Mouse (Mus musculus): Measurements from ENCODE around the gene Ddx10. TPM values are rescaled to one million over a fixed set of nuclear protein-coding genes. Genes with fewer than 3 reads are reported as not detected.
"Not testable (repeated sequence)": the region's sequence is repeated elsewhere in the genome, so short reads cannot be mapped to it uniquely, and the experiment has no call there.

Ddx10 gene
- total RNA-seq, 2 experiments from 2014 or later = 19.8 to 22.5 TPM

DNA sequence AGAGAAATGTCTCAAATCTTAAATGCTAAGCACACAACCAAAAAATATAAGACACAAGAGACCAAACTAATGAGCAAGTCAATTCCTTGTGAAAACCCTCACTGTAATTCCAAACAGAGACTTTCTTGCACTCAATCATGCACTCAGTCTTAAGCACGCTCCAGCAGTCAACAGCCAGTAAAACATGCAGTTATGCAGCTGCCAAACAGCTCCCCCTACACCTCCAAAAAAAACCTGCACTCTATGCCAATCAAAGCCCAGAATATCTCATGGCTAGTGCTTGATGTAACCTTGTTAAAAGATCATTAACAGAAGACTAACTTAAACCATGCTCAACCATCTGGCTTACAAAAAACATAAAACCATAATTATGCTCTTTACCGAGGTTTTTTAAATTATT, 74.6 kb downstream of the Ddx10 start:
- no peak for DNase-seq (ENCODE audit: low spot score in 2 of 2)

GRCm38 (mm10) chr9:53144266-53144665, 103.6 kb downstream of the Ddx10 start:
- DNase-seq (ENCODE audit: low spot score in 2 of 2) = peak; percentile 37 to 56

DNA sequence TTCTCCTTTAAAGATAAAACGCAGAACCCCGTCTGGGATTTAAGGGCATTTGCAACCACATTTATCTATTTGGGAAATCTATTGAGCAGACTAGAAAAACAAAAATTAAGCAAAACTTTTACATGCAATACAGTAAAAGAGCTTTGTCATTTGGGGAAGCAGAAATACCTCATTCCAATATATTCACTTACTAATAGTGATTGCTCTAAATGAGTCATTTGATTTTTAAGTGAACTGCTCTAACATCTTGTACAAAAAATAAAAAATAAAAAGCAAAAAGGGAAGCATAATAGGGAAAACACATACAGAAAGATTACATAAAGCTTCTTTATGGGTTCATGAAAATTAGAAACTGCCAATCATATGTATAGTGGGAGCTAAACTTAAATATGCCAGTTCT, 104.3 kb downstream of the Ddx10 start:
- no peak for DNase-seq (ENCODE audit: low spot score in 2 of 2)

- DNase-seq (ENCODE audit: low spot score in 2 of 2) = not testable (repeated sequence)
Measured at GRCm38 (mm10) chr9:53142424-53142823, 105.4 kb downstream of the Ddx10 start.

GRCm38 (mm10) chr9:53140610-53141165, 107.2 kb downstream of the Ddx10 start:
- DNase-seq (ENCODE audit: low spot score in 2 of 2) = no peak

GRCm38 (mm10) chr9:53132826-53133225, 115.0 kb downstream of the Ddx10 start:
- no peak for DNase-seq (ENCODE audit: low spot score in 2 of 2)

DNA sequence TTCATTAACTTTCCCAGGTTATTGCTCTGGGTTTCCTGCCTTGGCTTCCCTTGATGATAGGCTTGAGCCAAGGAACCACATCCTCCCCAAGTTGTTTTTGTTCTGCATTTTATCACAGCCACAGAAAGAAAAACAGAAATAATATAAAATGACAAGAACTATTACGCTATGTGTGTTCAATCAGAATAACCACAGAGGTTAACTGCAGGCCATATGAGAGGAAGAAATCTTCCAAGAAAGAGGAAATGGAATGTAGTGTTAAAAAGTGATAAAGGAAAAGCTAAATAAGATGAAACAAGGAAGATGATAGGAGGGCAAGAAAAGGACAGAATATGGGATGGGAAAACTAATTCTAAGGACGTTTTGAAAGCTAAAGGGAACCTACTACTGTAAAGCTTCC, 117.4 kb downstream of the Ddx10 start:
- DNase-seq (ENCODE audit: low spot score in 2 of 2) = no peak

DNA sequence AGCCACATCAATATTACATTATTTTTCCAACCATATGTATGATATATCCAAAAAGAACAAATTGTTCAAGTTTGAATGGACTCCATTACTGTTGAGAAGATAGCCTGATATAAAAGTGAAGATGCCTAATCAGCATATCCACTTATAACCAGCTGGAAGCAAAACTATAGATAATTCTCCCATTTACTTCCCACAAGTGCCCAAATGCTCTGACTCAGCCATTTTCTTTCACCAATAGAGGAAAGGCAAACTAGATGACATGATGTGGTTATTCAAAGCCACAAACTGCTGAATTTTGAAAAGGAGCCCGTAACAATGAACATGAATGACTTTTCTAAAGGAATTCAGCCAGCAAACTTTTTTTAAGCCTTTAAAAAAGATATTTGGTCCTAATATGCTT, 146.8 kb downstream of the Ddx10 start:
- DNase-seq (ENCODE audit: low spot score in 2 of 2) = no peak

GRCm38 (mm10) chr9:53095319-53096165, 152.3 kb downstream of the Ddx10 start:
- no peak for DNase-seq (ENCODE audit: low spot score in 2 of 2)

DNA sequence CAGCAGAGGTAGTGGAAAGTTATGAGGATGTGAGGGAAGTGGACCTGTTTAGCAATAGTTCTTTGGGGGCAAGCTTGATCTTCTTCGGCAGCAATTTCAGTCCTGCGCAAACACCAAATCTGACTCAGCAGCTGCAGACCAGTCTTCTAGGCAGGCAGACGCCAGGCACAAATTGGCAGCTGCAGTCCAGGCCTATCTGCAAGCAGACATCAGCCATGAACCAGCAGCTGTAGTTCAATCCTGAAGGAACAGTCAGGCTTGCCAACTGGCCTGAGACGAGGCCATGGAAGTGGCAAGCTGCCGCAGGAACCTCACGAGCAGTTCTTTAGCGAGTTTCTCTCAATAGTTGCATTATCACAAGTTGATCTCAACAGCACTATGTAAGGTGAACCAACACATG, 153.3 kb downstream of the Ddx10 start:
- no peak for DNase-seq (ENCODE audit: low spot score in 2 of 2)

GRCm38 (mm10) chr9:53077626-53078025, 170.2 kb downstream of the Ddx10 start:
- DNase-seq (ENCODE audit: low spot score in 2 of 2) = no peak

GRCm38 (mm10) chr9:53075931-53076330, 171.9 kb downstream of the Ddx10 start:
- DNase-seq (ENCODE audit: low spot score in 2 of 2) = no peak

GRCm38 (mm10) chr9:53074443-53074842, 173.4 kb downstream of the Ddx10 start:
- DNase-seq (ENCODE audit: low spot score in 2 of 2) = no peak

GRCm38 (mm10) chr9:53073576-53074112, 174.2 kb downstream of the Ddx10 start:
- no peak for DNase-seq (ENCODE audit: low spot score in 2 of 2)

- DNase-seq (ENCODE audit: low spot score in 2 of 2) = peak; percentile 58 to 73
Measured at GRCm38 (mm10) chr9:53072088-53072487, 175.8 kb downstream of the Ddx10 start.

- no peak for DNase-seq (ENCODE audit: low spot score in 2 of 2)
Measured at GRCm38 (mm10) chr9:53070875-53071524, 176.9 kb downstream of the Ddx10 start.

DNA sequence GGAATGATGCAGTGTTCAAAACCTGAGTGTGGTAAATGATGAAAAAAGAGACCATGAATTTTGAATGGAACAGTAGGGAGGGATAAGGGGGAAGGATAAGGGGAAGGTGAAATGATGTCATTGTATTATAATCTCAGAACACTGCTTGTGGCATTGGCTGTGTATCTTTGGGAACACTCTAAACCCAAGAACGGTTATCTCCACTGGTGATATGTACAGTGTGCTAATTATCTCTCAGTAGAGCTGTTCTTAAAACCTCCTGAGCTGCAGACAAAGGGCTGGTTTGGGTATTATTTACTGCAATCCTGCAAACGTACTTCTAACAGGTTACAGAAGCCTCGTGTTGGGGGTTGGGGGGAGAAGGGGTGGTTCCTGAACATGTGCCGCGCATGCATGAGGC, 179.7 kb downstream of the Ddx10 start:
- no peak for DNase-seq (ENCODE audit: low spot score in 2 of 2)

DNA sequence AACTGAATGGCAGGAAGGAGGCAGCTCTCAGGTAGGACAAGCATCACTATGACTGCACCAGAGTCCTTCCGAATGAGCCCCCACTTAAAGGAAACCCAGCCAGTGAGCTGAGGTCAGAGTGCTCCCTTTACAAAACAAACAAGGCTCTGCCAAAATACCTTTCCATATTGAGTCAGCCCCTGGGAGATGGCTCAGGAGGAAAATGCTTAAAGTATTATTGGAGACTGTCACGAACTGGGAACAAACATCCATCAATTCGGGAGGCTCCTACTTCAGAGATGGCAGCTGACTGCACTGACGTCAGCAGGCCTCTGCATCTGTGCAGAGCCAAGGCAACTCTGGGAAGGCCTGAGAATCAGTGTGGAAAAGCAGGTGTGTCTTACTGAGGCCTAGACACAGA, 181.4 kb downstream of the Ddx10 start:
- DNase-seq (ENCODE audit: low spot score in 2 of 2) = no peak

DNA sequence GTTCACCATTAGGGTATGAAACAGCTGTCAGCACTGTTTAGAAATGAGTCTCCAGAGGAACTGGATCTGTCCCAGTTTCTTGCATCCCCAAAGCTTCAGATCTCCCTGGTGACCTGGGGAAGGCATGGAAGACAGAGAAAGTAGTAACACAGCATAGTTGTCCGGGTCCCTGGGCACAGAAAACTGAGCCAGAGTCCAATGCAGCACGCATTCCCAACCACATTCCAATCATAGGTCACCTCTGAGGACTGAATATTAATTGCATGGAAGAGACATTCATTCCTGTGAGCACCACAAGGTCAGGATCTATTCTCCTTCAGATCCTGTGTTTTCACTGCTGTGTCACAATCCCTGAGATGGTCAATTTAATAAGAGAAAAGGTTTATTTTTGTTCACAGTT, 182.8 kb downstream of the Ddx10 start:
- DNase-seq (ENCODE audit: low spot score in 2 of 2) = no peak

DNA sequence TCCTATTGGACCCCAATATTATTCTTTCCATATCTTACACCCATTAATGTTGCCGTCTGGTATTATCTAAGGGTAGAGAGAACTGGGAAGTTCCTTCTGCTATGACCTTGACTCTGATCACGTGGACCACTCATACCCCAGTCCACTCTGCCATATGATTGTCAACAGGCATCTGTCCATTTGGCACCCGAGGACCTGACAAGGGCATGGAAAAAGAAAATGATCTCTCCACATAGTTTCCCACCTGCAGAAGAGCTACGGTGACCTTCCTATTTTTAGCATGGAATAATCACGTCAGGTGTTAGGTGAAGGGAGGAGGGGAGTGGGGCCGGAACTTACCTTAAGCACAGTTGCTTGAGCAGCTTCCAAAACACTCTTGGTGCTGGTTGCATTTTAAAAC, 183.3 kb downstream of the Ddx10 start:
- no peak for DNase-seq (ENCODE audit: low spot score in 2 of 2)

DNA sequence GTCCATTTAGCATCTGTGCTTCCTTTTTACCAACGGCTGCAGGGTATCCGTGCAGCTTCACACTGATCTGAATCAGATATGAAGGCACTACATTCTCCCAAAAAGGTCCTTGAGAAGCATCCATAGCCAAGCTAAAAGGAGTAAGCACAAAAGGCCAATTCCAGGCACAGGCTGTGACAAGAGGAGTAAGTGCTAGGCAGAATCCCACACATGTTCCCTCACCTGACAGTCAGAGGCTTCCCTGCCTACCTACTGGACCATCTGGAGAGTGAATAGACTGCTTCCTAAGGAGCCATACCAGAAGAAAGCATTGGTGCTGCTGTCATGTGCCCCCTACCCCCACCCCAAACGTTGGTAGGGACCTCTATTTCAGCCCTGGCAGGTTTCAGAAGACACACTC, 192.5 kb downstream of the Ddx10 start:
- no peak for DNase-seq (ENCODE audit: low spot score in 2 of 2)
